Mouse (Mus musculus) frontal cortex, postnatal 14 days (tissue): ENCODE data around the gene E130218I03Rik.
A peak's percentile ranks its signal among the peaks of the same experiment; 100 is the strongest.

Experiments used
- DNase-seq, 2 experiments: peaks; one replicate each; pipeline ENCODE4 v3.0.0; 2022; ENCODE audit warnings: low spot score in 2 of 2

E130218I03Rik gene

DNA sequence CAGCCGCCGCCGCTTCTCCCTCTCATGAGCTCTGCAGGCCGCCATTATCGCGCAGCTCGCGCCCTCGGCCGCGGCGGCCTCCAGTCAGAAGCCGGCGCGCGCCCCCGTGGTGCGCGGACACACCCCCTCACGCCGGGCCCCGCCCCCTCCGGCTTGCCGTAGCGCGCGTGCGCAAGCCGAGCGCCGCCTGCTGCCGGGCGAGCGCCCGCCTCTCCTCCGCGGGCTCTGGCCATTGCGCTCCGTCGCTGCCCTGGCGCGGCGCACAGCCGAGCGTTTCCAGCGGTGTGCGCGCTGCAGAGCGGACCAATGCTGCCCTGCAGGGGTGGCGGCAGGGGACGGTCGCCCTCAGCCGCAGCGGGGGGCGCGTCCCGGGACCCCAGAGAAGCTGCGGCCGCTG lies 43.7 kb downstream of the E130218I03Rik start:
- peak; percentile 87 to 95 for DNase-seq

DNA sequence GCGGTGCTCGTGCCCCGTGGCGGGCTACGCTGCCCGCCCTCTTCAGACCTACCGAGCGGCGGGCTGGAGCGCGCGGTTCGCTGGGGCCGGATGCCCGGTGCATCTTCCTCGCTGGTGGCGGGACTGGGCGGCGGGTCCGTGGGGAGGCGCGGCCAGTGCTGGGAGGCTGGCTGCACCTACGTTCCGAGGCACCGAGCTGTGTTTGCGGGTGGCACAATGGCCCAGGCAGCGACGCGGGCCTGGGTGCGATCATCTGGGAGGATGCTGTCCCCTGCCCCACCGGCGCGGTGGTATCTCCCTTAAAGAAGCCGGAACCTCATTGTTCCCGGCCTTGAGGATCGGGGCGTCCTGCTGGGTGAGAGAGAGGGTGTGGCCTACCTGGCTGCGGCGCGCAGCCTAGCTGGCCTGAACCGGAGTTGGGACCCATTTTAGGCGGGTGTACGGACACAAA lies 44.1 kb downstream of the E130218I03Rik start, which contains the start of gene Pdik1l:
TSS of gene Pdik1l (minus strand) at position 321 of the 451 bp plus-strand sequence.
- DNase-seq = peak; percentile 54 to 58

DNA sequence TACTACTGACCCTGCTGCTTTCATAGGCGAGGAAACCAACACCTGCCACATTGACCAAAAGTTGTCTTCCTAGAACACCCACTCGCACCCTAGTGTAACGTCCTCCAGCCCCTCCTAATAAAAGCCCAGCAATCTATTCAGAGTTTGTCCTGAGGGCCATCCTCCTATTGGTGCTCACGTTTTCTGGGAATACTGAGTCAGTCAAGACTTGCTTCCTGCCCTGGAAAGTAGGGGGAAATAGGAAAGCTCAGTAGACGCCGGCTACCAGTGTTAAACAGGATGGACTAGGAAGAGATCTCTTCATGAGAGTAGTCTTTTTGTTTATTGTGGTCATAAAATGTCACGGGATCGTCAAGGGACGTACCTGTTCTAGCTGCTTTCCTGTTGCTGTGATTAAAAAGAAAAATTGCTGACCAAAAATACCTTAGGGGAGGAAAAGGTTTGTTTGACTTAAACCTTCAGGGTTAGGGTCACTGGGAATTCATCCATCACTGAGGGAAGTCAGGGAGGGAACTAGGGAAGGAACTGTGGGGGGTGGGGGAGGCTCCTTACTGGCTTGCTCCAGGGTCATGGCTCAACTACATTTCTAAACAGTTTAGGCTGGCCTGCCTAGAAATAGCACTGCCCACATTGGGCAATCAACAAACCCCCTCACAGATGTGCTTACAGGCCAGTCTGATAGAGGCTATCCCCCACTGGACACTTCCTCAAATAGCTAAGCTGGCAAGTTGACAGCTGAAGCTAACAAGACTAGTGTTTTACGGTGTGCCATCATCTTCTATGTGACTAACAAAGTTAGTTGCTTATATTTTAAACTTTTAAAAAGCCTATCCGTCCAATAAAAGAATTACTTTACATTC lies 45.2 kb downstream of the E130218I03Rik start:
- no peak for DNase-seq

DNA sequence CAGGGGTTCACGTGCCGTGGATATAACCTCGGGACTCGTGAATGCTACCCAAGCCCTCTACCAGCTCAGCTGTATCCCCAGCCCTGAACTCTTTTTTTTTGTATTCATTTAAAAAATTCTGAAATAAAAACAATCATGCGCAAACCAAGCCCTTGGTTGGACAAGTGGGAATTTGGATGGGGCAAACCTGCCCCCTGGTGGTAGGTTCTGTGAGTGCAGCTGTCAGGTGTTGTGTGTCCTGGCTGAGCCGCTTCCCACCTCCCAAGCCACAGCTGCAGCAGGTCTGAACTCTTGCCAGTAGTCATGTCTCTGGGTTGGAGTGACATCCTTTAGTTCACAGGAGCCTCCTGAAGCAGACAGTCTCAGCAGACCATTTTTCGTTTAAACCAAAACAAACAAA lies 48.6 kb downstream of the E130218I03Rik start:
- peak in 1 of 2 experiments; percentile 68 for DNase-seq

DNA sequence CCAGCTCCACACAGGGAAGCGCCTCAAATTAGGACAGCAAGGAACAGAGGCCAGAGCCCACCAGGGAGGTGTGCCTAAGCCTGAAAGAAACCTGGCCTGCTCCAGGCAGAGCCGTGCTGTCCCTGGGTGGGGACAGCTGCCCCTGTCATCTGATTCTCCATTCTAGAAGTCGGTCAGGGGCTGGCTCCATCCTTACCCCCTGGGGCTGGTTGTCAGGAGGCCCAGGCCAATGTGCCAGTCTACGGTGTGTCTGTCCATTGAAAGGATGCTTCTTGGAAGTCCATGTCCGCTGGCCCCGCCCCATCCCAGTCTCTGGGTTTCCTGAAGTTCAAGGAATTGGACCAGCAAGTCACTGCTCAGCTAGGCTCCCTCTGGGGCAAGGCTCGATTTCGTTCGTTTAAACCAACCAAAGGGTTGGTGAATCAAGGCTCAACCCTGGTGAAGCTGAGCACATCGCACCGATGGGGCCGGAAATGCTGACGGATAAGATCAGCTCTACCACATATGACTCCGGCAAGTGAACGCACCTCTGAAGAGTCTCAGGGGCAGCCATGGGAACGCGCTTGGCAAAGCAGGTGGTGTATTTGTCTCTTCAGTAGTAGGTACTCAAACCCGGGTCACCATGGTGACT lies 49.7 kb downstream of the E130218I03Rik start:
- no peak for DNase-seq

DNA sequence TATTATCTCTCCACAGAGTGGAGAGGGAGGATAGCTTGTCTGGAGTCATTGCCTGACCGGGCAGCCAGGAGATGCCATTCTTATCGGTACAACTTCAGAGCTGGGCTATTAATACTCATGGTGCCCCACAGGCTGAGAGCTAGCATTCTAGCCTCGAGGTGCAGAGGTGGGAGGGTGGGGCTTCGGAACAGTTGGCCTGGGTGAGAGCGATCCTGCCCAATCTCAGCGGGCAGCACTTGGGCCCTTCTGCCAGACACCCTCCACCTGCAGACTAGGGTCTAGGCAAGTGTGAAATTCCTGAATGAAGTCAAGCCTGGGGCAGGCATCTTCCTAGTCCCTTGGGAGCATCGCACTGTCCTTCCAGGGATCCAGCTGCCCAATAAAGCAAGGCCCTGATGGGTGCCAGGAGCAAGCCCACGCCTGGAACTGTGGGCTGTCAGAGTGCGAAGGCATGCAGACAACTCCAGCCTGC lies 50.3 kb downstream of the E130218I03Rik start:
- DNase-seq = no peak
